Mouse (Mus musculus) intestine, embryonic 14.5 days (tissue): ENCODE measurements around the gene Vps72. TPM values are rescaled to one million over a fixed set of nuclear protein-coding genes. Genes with fewer than 3 reads are reported as not detected.

Experiments used
- ATAC-seq: fragments of 200-750 bp; cut with Nextera tagmentation; replicated peaks from 2 replicates; pipeline ENCODE4 v1.8.0; 2017; ENCODE audit warnings: low read depth, moderate number of reproducible peaks, moderate TSS enrichment, moderate library complexity; ENCODE audit not compliant: low FRiP score, low TSS enrichment
- DNase-seq: peaks from one replicate; pipeline ENCODE4 v3.0.0-alpha.2; 2018; ENCODE audit warnings: low spot score
- H3K27ac ChIP-seq: fragments of 300-500 bp; sonication (generic); 2 replicates; pipeline ENCODE4 v1.5.1; 2014; ENCODE audit warnings: low read depth, mild to moderate bottlenecking, control low read depth
- H3K27me3 ChIP-seq: fragments of 300-500 bp; sonication (generic); replicated peaks from 2 replicates; pipeline ENCODE4 v1.6.1; 2014; ENCODE audit warnings: low read length, control low read depth; ENCODE audit not compliant: control insufficient read depth, insufficient read depth
- H3K36me3 ChIP-seq: fragments of 300-500 bp; sonication (generic); 2 replicates; pipeline ENCODE4 v1.6.1; 2014; ENCODE audit warnings: low read length, control low read depth; ENCODE audit not compliant: control insufficient read depth, insufficient read depth
- H3K4me1 ChIP-seq: fragments of 300-500 bp; sonication (generic); replicated peaks from 2 replicates; pipeline ENCODE4 v1.6.1; 2014; ENCODE audit warnings: low read length, control low read depth, mixed read lengths; ENCODE audit not compliant: control insufficient read depth, insufficient read depth
- H3K4me2 ChIP-seq: fragments of 300-500 bp; sonication (generic); 2 replicates; pipeline ENCODE4 v1.6.1; 2014; ENCODE audit warnings: low read length
- H3K4me3 ChIP-seq: fragments of 300-500 bp; sonication (generic); 2 replicates; pipeline ENCODE4 v1.5.1; 2014; ENCODE audit warnings: low read depth, low read length, control low read depth, mixed read lengths
- H3K9ac ChIP-seq: fragments of 300-500 bp; sonication (generic); 2 replicates; pipeline ENCODE4 v1.6.1; 2014; ENCODE audit warnings: mild to moderate bottlenecking, low read length
- H3K9me3 ChIP-seq: fragments of 300-500 bp; sonication (generic); 2 replicates; pipeline ENCODE4 v1.6.1; 2016; ENCODE audit warnings: low read length, control low read depth; ENCODE audit not compliant: control insufficient read depth
- WGBS: fragments of 180-500 bp; shearing (Covaris S2); extraction: QIAGEN DNeasy Blood & Tissue Kit; methylation state at CpG from one replicate; pipeline ENCODE4 v1.1.7; 2014; 5-methylcytosine and 5-hydroxymethylcytosine counted together
- polyA plus RNA-seq: library from polyadenylated mRNA; unstranded; fragments of >200 nt; fragmentation: Nextera tagmentation; extraction: Ambion mirVana; gene quantifications from 2 replicates; pipeline ENCODE4 v1.2.1, GENCODE M21; 2014

Gene Vps72
- polyA plus RNA-seq, 1 experiment from 2014 or later: 143 TPM

DNA sequence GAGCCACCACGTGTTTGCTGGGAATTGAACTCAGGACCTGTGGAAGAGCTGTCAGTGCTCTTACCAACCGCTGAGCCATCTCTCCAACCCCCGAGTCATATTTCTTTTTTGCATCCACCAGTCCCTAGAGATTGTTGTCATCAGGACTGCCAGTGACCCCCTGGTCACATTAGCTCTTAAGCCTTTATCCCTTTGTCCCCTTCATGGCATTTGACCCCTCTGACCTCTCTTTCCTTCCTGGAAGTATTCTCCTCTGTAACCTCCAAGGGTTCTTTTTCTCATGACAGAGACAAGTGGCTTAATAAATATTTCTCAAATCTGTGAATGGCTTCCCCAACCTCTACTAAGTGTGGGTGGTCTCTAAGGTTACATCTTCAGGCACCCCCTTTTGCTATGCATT is 37.1 kb downstream of the Vps72 start:
- no peak for DNase-seq
- WGBS: 54% methylated on average over 3 of the region's 3 CpGs

DNA sequence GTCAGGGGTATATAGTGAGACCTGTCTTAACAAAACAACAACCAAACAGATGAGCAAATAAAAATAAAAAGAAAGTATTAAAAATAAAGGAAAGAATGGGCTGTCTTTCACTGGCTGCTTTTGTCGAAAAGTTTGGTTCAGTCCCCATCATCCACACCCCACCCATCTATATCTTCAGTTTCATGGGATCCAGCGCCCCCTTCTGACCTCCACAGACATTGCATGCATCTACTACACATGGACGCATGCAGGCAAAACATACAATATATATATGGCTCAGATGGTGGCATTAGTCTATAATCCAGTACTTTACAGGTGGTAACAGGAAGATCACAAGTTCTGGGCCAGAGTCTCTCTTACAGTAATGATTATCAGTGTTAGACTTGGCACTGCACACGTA is 43.1 kb downstream of the Vps72 start:
- no peak for DNase-seq

More for the DNA sequence above, 37.1 kb downstream of the Vps72 start:
- Histone ChIP-seq H3K9me3 (no peaks in the 10 kb centered on the region), H3K4me1 (no peaks in the 10 kb centered on the region), H3K4me2 (no peak overlapping the region), H3K36me3 (no peaks in the 10 kb centered on the region), H3K27ac (no peak overlapping the region), H3K9ac (no peak overlapping the region), H3K4me3 (no peak overlapping the region), H3K27me3 (no peaks in the 10 kb centered on the region)
- ATAC-seq: no peak

DNA sequence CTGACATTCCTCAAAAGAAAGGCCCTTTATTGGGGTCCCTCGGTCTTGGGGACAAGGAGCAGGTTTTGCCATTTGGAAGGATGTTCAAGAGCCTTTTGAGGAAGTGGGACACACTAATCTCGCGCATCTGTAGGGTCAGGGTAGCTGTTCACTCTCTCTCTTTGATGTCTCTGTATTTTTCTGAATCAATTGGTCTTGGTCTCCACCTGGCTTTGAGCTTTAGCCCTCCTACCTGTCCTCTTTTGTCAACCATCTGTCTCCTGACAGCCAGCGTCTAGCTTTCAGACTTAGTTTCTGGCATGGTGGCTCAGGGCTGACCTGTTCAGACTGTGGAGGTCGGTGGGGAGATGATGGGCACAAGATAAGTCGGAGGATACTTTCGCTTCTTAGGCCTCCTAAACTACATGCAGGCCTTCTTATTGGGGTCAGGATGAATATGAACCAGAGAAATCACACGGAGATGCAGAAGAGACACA is 48.7 kb downstream of the Vps72 start:
- Histone ChIP-seq H3K4me2 (peak overlapping the region; percentile 71), H3K4me1 (peaks cover 28% of the 10 kb centered on the region), H3K9me3 (no peaks in the 10 kb centered on the region), H3K27ac (no peak overlapping the region), H3K36me3 (no peaks in the 10 kb centered on the region), H3K4me3 (peak overlapping the region; percentile 86), H3K27me3 (no peaks in the 10 kb centered on the region), H3K9ac (peak overlapping the region; percentile 37)
- WGBS: 18% methylated on average over 8 of the region's 8 CpGs
- peak; percentile 53 for DNase-seq
- no peak for ATAC-seq

More for the DNA sequence above, 43.1 kb downstream of the Vps72 start:
- no peak overlapping the region for H3K4me3 ChIP-seq
- no peak for ATAC-seq
- no peaks in the 10 kb centered on the region for H3K27me3 ChIP-seq
- H3K27ac ChIP-seq: no peak overlapping the region
- no peaks in the 10 kb centered on the region for H3K9me3 ChIP-seq
- H3K4me2 ChIP-seq: no peak overlapping the region
- 51% methylated on average over 4 of the region's 4 CpGs for WGBS
- H3K36me3 ChIP-seq: no peaks in the 10 kb centered on the region
- H3K9ac ChIP-seq: no peak overlapping the region
- H3K4me1 ChIP-seq: no peaks in the 10 kb centered on the region

DNA sequence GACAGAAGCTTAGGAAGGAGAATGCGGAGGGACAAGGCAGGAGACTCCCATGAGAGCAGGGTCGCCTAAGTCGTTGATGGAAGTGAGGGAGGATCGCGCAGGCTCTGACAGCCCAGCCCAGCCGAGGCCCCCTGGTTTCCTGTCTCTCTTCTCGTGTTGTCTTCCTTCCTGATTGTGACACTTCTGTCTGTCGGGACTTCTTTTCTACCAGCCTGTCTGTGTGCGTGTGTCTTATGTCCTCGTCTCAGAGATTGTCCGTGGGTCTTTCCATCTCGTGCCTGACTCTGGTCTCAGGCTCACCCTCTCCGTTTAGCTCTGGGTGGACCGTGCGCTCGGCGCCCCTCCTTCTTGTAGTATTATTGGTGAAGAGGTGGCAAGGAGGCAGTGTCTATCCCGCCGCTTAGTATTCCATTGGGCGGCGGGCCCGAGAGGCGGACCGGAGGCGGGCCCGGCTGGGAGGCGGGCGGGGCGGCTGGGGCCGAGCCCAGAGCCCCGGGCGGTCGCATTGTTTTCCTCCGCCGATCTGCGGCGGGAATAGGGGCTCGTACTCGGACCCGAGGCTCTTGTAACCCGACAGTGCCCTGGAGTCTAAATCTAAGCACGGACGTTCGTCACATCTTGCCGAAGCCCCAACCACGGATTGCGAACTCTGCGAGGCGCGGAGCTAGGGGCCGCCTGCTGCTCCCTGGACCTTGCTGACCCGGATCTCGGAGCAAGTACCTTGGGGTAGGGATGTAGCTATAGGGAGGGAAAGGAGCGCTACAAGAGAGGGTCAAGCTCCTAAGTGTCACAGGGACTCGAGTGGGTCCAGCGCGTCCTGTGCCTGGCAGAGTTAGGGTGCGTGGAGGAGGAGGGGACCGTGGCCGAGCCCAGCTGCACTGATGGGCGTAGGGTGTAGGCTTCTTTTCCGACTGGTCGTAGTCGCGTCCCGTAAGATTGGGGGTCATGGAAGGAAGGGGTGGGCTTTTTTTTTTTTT is 49.5 kb downstream of the Vps72 start, which contains the start of gene Sema6c:
TSS of gene Sema6c (plus strand) at position 471 of the 977 bp plus-strand sequence.
- H3K4me3 ChIP-seq: peak within 1 kb of the TSS; percentile 86
- H3K4me2 ChIP-seq: peak within 1 kb of the TSS; percentile 71
- H3K9ac ChIP-seq: peak within 1 kb of the TSS; percentile 71
- ATAC-seq (peak; percentile 97), DNase-seq (peak; percentile 89)
- peak within 1 kb of the TSS; percentile 22; the same call in 1 of the 2 replicates for H3K27ac ChIP-seq
- H3K27me3 ChIP-seq: no peaks in the 10 kb centered on the region
- H3K36me3 ChIP-seq: no peaks in the 10 kb centered on the region
- under 1% methylated on average over 66 of the region's 66 CpGs for WGBS
- H3K9me3 ChIP-seq: no peaks in the 10 kb centered on the region
- H3K4me1 ChIP-seq: peaks cover 28% of the 10 kb centered on the region

DNA sequence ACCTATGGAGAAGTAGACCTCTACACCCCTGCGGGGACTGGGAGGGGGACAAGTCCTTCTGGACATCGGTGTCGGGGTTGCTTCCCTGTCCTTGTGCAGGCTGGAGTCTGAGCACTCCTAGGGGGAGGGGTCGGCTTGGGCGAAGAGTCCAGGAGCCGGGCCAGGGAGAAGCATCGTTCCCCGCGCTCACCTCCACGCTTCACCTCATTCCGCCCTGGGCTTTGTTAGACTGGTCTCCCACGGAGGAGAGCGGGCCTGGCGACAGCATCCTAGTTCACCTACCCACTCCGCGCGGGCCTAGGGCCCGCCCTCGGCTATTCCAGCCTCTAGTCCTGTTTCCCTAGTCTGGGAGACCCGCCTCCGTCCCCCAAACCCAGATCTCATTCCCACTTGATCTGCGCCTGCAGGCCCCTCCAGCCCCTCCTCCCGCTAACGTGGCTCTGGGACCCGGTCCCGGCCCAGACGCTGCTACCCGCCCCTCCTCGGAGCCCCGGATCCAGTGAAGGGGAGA is 50.3 kb downstream of the Vps72 start:
- H3K4me3 ChIP-seq: peak overlapping the region; percentile 86
- H3K4me1 ChIP-seq: peaks cover 28% of the 10 kb centered on the region
- H3K27ac ChIP-seq: no peak overlapping the region
- ATAC-seq: peak; percentile 16; the same call in 1 of the 2 replicates
- H3K36me3 ChIP-seq: peaks cover 4% of the 10 kb centered on the region; the same call in 1 of the 2 replicates
- no peaks in the 10 kb centered on the region for H3K9me3 ChIP-seq
- H3K27me3 ChIP-seq: no peaks in the 10 kb centered on the region
- DNase-seq: peak; percentile 68
- under 1% methylated on average over 29 of the region's 30 CpGs for WGBS
- peak overlapping the region; percentile 71 for H3K4me2 ChIP-seq
- H3K9ac ChIP-seq: peak overlapping the region; percentile 71

DNA sequence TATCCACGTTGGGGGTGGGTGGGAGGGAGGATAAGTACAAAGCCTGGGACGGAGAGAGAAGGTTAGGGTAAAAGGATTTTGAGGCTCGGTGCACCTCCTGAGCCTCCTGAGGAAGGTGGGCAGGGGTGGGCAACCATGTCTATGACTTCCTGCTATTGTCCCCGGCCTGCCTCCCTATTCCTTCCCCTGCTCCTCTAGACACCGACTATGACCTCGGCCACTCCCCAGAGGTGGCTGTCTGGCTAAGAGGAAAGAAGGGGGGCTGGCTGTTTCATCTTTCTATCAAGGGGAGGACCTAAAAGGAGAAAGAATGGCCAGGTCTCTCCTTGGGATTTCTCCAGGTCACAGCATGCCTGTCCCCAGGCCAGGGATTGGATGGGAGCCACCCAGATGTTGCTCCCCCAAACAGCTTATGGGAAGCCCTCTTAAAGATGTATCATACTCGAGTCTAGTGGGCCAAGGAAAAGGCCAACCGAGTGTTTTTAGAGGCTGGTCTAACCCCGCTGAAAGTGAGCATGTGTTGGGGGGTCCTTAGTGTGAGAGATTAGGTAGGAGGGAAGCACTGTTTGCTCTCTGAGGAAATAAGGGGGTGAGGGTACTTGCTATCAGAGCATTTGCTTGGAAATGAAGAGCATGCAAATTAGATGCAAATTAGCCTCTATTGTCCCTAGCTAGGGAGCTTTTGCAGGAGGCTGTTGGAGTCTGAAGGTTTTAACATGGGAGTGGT is 51.0 kb downstream of the Vps72 start:
- Histone ChIP-seq H3K4me1 (peaks cover 28% of the 10 kb centered on the region), H3K4me2 (peak overlapping the region; percentile 71), H3K27me3 (no peaks in the 10 kb centered on the region), H3K4me3 (peak overlapping the region; percentile 86), H3K36me3 (peaks cover 9% of the 10 kb centered on the region), H3K27ac (no peak overlapping the region), H3K9ac (peak overlapping the region; percentile 71), H3K9me3 (no peaks in the 10 kb centered on the region)
- peak; percentile 59 for DNase-seq
- ATAC-seq: no peak
- WGBS: 13% methylated on average over 9 of the region's 9 CpGs

DNA sequence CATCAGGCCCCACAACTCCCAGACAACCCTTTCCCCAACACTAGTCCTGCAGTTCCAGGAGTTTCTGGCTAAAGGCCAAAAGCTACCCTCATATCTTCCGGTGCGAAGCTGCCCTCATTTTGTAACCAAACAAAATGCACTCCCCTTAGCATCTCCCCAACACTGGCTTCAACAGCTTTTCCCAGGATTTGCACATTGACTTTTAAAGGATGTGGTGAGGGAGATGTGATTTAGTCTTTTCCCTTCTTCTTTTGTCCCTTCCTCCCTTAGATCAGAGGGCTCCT is 51.5 kb downstream of the Vps72 start:
- peak overlapping the region; percentile 71 for H3K4me2 ChIP-seq
- no peaks in the 10 kb centered on the region for H3K27me3 ChIP-seq
- H3K4me1 ChIP-seq: peaks cover 28% of the 10 kb centered on the region
- peaks cover 14% of the 10 kb centered on the region for H3K36me3 ChIP-seq
- H3K27ac ChIP-seq: no peak overlapping the region
- no peak overlapping the region for H3K4me3 ChIP-seq
- DNase-seq (no peak), ATAC-seq (no peak)
- WGBS: 45% methylated on average over 2 of the region's 2 CpGs
- H3K9ac ChIP-seq: no peak overlapping the region
- no peaks in the 10 kb centered on the region for H3K9me3 ChIP-seq

DNA sequence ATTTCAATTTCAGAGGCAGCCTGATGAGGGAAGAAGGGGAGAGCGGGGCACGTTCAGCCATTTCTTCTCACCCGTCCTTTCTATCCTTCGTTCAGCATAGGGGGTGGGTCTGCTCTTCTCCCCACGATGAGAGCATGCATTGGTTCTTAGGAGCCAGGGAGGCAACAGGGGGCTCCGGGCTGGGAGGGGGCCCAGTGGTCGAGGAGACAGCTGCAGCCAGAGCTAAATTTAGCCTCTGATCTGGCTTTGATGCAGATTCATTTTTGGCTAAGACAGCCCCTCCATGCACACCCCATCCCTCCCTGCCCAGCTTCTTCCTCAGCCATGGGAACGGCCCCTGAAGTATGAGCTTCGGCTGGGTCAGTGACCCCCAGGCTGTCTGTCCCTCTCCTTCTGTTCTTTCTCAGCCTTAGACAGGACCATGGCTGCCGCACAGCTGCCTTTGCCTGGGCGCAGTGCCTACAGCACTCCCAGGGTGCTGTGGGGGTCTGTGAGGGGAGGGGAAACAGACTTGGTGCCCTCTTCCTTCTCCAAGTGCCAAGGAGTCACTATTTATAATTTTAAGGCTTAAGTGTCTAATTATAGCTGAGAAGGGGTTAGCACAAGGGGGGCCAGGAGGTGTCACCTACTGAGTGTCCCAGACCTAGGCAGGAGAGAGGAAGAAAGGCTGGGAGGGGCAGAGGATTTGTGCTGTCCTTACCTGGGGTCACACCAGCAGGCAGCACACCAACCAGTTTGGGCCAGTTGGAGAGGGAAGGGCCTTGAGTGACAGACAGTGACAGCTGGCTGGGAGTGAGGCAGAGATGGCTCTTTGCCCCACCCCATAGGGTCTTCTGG is 52.8 kb downstream of the Vps72 start:
- 47% methylated on average over 11 of the region's 11 CpGs for WGBS
- DNase-seq: no peak
- H3K4me2 ChIP-seq: no peak overlapping the region

More for the DNA sequence above, 52.8 kb downstream of the Vps72 start:
- Histone ChIP-seq H3K36me3 (peaks cover 19% of the 10 kb centered on the region), H3K4me3 (no peak overlapping the region), H3K27me3 (no peaks in the 10 kb centered on the region), H3K27ac (no peak overlapping the region), H3K9me3 (no peaks in the 10 kb centered on the region), H3K9ac (no peak overlapping the region), H3K4me1 (peaks cover 28% of the 10 kb centered on the region)
- ATAC-seq: no peak
